Mouse (Mus musculus) sigmoid colon, adult 10 weeks (tissue): ENCODE measurements around the gene Ncf4. TPM values are rescaled to one million over a fixed set of nuclear protein-coding genes. Genes with fewer than 3 reads are reported as not detected.

Source experiments
- polyA plus RNA-seq: library from polyadenylated mRNA; stranded (reverse); fragments of 350-450 nt; fragmentation: Illumina TruSeq; extraction: RNeasy Lipid Tissue Mini Kit (QIAGEN cat#74804); gene quantifications from one replicate; pipeline ENCODE4 v1.2.3, GENCODE M21; 2014; ENCODE audit warnings: low read depth, low replicate concordance

Gene Ncf4
- not detected for polyA plus RNA-seq

DNA sequence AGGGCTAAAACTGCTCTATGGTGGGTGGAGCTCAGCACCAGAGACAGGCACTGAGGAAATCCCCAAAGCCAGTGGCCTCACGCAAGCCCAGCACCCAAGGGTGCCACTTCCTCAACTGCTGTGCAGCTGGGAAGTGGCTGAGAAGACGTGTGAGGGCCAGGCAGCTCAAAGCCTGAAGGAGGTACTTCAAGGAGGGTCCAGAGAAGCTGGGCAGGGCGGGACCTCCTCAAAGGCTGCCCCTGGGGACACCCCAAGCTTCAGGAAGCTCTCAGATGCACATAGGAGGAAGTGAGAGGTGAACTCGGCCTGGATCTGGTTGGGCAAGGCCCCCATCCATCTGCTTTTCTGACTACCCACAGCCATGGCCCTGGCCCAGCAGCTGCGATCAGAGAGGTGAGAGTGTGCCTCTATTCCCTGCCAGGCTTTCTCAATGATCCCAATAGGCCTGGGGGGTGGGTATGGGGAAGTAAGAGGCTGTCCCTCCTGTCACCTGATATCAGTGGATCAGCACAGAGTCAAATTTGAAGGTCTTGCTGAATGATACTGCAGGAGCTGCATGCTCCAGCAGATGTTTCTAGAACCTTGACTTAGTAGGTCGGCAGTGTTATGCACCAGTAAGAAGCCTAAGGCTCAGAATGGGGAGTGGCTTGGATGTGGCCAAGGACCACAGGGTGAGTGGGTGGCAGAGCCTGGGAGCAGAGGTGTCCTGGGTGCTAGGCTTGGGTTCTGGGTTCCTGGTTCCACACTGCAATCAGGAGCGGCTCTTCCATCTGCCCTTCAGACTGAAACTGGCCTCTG lies at the start of gene Ncf4:
TSS of gene Ncf4 (plus strand) at position 107 of the 798 bp plus-strand sequence.

DNA sequence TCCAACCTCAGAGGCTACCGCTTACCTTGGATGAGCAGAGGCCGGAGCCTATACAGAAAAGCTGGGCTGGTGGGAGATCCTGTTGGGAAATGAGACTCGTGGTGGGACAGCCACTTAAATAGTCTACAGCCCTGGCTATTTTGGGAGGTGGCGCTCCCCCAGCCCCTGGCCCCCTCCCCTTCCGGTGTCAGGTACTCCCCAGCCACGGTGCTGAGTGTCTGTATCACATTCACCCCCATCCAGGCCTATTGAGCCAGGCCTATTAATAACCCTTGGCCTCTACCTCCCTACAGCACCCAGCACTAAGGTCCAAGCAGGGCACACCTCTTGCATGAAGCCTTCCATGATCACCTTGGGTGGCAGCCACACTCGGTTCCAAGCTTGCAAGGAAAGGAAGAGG lies 38.3 kb upstream of the Ncf4 start, which contains the start of gene Pvalb:
TSS of gene Pvalb (minus strand) at position 89 of the 400 bp plus-strand sequence.

DNA sequence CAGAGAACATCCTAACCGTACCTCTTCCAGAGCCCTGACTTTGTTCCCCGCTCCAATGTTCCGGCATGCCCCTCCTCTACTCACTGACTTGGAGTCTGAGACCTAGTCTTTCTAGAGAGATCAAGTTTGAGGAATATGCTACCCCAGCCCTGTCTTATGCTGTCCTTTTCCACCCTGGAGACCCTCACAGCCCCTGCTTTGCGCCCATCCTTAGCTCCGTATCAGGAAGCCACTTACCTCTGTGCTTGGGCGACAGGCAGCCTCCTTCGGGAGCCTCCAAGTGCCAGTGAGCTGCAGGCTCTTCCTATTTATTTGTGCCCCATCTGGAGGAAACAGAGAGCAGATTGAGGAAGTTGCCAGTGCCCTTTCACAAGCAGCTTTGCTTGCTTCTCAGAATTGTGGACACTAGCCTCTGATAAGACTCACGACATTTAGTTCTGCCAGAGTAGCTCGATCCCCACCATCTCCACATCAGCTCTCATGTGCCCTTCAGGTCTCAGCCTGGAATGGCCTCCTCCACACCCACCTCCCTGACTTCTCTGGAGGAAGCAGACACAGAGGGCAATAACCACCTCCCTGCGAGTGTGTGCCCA lies 60.8 kb downstream of the Ncf4 start, which contains the start of gene Csf2rb2:
TSS of gene Csf2rb2 (minus strand) at position 381 of the 593 bp plus-strand sequence.

Other genes starting within 250 kb of the Ncf4 start
- gene Cacng2, start 124.8 kb upstream of the Ncf4 start, polyA plus RNA-seq, result 0.06 TPM
- 5.5 TPM for gene Ift27, start 70.7 kb upstream of the Ncf4 start, polyA plus RNA-seq
- gene Pvalb, start 38.4 kb upstream of the Ncf4 start, polyA plus RNA-seq, result not detected
- gene Csf2rb2, start 60.9 kb downstream of the Ncf4 start, polyA plus RNA-seq, result 1.7 TPM
- 2.7 TPM for gene Csf2rb, start 81.0 kb downstream of the Ncf4 start, polyA plus RNA-seq
- not detected for gene Tex33, start 151.1 kb downstream of the Ncf4 start, polyA plus RNA-seq
- gene Tst, start 161.1 kb downstream of the Ncf4 start, polyA plus RNA-seq, result 8.8 TPM
- 4.1 TPM for gene Mpst, start 161.6 kb downstream of the Ncf4 start, polyA plus RNA-seq
- 5.5 TPM for gene Kctd17, start 183.8 kb downstream of the Ncf4 start, polyA plus RNA-seq
- not detected for gene Tmprss6, start 223.8 kb downstream of the Ncf4 start, polyA plus RNA-seq